Mouse (Mus musculus): ENCODE measurements around the gene Bub1. TPM values are rescaled to one million over a fixed set of nuclear protein-coding genes. Genes with fewer than 3 reads are reported as not detected.

Gene Bub1
- total and polyA plus RNA-seq, 2 experiments from 2014 or later: 3.7 to 5.2 TPM

DNA sequence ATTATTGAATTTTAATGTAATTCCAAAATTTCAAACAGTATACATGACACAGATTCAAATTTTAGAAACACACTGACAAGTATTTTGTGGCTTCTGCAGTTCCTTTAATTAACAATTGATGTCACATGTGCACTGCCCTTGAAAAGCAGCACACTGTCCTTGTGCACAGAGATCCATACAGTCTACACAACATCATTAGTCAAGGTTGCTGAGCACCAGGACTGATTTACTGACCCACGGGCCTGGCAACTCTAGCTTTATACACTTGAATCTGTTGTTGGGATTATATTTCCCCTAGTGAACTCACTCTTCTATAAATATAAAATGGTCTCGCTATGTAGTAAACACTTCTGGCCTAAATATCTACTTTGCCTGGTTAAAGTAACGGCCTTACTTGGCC lies 56.7 kb downstream of the Bub1 start:
- Histone ChIP-seq H3K9me3 (ENCODE audit: low read length) (no peaks in the 10 kb centered on the region), H3K4me2 (ENCODE audit: low read depth) (no peak overlapping the region), H3K27me3 (ENCODE audit: insufficient read depth, low read length) (no peaks in the 10 kb centered on the region), H3K4me3 (ENCODE audit: low read depth, low read length) (no peak overlapping the region), H3K27ac (ENCODE audit: low read depth, low read length) (no peak overlapping the region), H3K4me1 (ENCODE audit: insufficient read depth) (peaks cover 2% of the 10 kb centered on the region; the same call in 1 of the 2 replicates), H3K36me3 (ENCODE audit: insufficient read depth) (peaks cover 19% of the 10 kb centered on the region), H3K9ac (no peak overlapping the region)
- TF ChIP-seq CTCF (IDR thresholded peaks at IDR 0.05; ENCODE audit: low read depth): no peak
- WGBS: 61% methylated on average over 3 of the region's 3 CpGs
- ATAC-seq (no peak), DNase-seq (no peak)

DNA sequence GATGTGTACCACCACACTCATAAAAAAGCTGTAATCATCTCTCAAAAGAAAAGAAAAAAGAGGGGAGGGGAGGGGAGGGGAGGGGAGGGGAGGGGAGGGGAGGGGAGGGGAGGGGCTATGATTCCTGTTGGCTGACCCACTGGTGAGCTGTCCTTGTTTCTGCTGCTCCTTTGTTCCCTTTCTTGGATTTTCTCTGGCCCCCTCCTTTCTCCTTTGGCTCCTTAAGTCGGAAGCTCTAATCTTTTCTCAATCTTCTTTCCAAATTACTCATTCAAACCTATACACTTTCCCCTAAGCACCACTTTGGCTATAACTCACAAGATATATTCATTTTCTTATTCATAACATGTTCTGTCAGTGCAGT lies 57.1 kb downstream of the Bub1 start:
- ATAC-seq: peak; percentile 32; the same call in 1 of the 2 replicates
- Histone ChIP-seq H3K4me2 (ENCODE audit: low read depth) (no peak overlapping the region), H3K9ac (no peak overlapping the region), H3K4me1 (ENCODE audit: insufficient read depth) (peaks cover 2% of the 10 kb centered on the region; the same call in 1 of the 2 replicates), H3K27me3 (ENCODE audit: insufficient read depth, low read length) (no peaks in the 10 kb centered on the region), H3K36me3 (ENCODE audit: insufficient read depth) (peaks cover 19% of the 10 kb centered on the region), H3K9me3 (ENCODE audit: low read length) (no peaks in the 10 kb centered on the region), H3K27ac (ENCODE audit: low read depth, low read length) (no peak overlapping the region), H3K4me3 (ENCODE audit: low read depth, low read length) (no peak overlapping the region)
- no peak for TF ChIP-seq CTCF (IDR thresholded peaks at IDR 0.05; ENCODE audit: low read depth)
- WGBS: 21% methylated on average over 1 of the region's 1 CpGs
- no peak for DNase-seq

DNA sequence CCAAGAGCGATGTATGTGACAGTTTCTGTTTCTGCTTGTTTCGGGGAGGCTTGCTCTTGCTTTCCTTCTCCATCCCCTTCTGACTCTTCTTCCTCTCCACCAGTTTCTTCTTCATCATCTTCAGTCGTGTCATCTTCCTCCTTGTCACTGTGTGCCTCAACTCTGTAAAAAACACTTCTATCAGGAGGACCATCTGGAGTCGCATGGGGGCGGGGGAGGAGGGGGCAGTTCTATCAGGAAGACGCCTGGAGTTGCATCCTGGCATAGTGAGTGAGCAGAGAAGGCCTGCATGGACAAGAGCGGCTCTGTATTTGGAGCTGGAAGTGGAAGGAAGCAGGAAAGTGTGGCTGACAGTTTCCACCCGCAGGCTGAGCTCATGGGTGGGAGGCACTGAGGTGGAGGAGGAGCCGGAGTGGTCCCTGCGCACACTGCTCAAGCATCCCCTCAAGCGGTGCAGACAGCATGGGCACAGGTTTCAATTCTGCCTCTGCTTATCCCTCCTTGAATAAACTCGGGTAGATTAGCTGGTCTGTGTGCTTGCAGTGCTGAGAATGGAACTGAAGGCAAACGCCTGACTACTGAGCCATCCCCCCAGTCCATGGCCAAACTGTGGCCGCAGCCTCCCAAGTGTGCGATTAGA lies 57.6 kb downstream of the Bub1 start:
- WGBS: 26% methylated on average over 15 of the region's 15 CpGs
- H3K4me2 ChIP-seq (ENCODE audit: low read depth): peak overlapping the region; percentile 9; the same call in 1 of the 2 replicates
- no peak for DNase-seq

DNA sequence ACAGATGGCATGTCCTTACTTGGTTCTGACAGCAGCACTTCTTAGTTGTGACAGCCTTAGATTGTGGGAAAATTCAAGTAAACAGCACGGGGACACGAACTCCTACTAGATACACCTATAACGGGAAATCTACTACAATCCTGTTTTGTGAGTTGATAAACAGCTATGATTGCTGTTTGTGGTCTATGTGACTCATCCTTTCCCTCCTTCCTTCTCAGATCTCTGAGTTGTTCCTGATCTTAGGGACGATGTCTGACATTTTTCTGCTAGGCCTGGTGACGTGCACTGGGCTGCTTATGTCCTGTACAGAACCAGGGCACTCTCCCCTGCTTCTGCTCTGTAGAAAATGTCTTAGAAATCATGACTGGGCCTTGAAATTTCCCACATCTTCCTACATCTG lies 70.1 kb downstream of the Bub1 start:
- no peak for TF ChIP-seq CTCF (IDR thresholded peaks at IDR 0.05; ENCODE audit: low read depth)
- Histone ChIP-seq H3K4me1 (ENCODE audit: insufficient read depth) (0 out of 2 replicates have a peak, but pooled peaks cover 5% of the 10 kb centered on the region), H3K36me3 (ENCODE audit: insufficient read depth) (peaks cover 23% of the 10 kb centered on the region), H3K4me2 (ENCODE audit: low read depth) (no peak overlapping the region), H3K9me3 (ENCODE audit: low read length) (no peaks in the 10 kb centered on the region), H3K9ac (no peak overlapping the region), H3K27ac (ENCODE audit: low read depth, low read length) (no peak overlapping the region), H3K27me3 (ENCODE audit: insufficient read depth, low read length) (no peaks in the 10 kb centered on the region), H3K4me3 (ENCODE audit: low read depth, low read length) (no peak overlapping the region)
- ATAC-seq (no peak), DNase-seq (no peak)
- WGBS: 88% methylated on average over 5 of the region's 5 CpGs

More for the DNA sequence above, 57.6 kb downstream of the Bub1 start:
- Histone ChIP-seq H3K36me3 (ENCODE audit: insufficient read depth) (peaks cover 17% of the 10 kb centered on the region), H3K27ac (ENCODE audit: low read depth, low read length) (no peak overlapping the region), H3K27me3 (ENCODE audit: insufficient read depth, low read length) (no peaks in the 10 kb centered on the region), H3K9ac (no peak overlapping the region), H3K4me1 (ENCODE audit: insufficient read depth) (peaks cover 2% of the 10 kb centered on the region; the same call in 1 of the 2 replicates), H3K4me3 (ENCODE audit: low read depth, low read length) (no peak overlapping the region), H3K9me3 (ENCODE audit: low read length) (no peaks in the 10 kb centered on the region)
- ATAC-seq: peak; percentile 79
- no peak for TF ChIP-seq CTCF (IDR thresholded peaks at IDR 0.05; ENCODE audit: low read depth)

DNA sequence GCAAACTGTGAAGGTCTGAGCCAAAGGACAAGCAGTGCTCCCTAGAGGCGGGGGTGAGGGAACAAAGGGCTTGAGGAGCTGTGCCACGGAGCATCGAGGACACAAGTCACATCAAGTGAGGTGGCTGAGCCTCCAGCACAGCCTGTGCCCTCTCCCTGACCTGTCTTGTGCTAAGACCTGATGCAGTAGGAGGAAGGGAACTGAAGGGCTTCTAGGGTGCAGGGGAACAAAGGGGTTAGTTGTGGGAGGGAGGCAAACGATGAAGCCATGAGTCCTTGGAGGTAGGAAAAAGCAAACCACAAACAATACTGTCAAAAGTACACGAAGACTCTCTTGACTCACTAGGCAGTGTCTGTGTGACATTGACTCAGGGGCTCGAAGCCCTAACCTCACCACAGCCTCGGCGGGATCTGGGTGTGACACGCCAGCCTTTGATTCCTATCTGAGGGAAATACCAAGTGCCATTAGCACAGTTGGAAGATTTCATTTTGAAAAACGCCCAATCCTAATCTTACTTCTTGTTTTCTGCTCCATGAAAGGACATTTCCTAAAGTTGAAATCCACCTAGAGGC lies 71.2 kb downstream of the Bub1 start:
- Histone ChIP-seq H3K36me3 (ENCODE audit: insufficient read depth) (peaks cover 23% of the 10 kb centered on the region), H3K27ac (ENCODE audit: low read depth, low read length) (no peak overlapping the region), H3K4me3 (ENCODE audit: low read depth, low read length) (no peak overlapping the region), H3K9ac (no peak overlapping the region), H3K4me1 (ENCODE audit: insufficient read depth) (0 out of 2 replicates have a peak, but pooled peaks cover 5% of the 10 kb centered on the region), H3K4me2 (ENCODE audit: low read depth) (no peak overlapping the region), H3K27me3 (ENCODE audit: insufficient read depth, low read length) (no peaks in the 10 kb centered on the region), H3K9me3 (ENCODE audit: low read length) (no peaks in the 10 kb centered on the region)
- no peak for TF ChIP-seq CTCF (IDR thresholded peaks at IDR 0.05; ENCODE audit: low read depth)
- no peak for DNase-seq
- no peak for ATAC-seq
- 83% methylated on average over 10 of the region's 10 CpGs for WGBS

DNA sequence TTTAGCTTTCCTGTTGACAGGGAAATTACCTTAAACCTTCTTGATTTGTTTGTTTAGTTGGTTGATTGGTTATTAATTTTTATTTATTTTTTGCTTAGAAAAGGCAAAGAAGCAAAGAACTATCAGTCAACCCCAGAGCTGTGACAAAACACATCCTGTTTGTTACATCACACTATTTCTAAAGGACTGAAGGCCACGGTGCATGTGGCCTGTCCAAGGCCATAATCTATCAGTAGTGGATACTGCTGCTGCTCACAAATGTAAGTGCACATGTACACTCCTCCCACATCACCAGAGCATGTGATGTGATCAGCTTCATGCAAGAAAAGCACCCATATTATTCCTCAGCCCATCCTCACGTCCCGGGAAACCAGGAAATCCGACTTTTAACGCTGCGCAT lies 71.7 kb downstream of the Bub1 start:
- DNase-seq (no peak), ATAC-seq (no peak)
- WGBS: 92% methylated on average over 6 of the region's 6 CpGs
- H3K27me3 ChIP-seq (ENCODE audit: insufficient read depth, low read length): no peaks in the 10 kb centered on the region
- no peak overlapping the region for H3K4me2 ChIP-seq (ENCODE audit: low read depth)
- H3K9me3 ChIP-seq (ENCODE audit: low read length): no peaks in the 10 kb centered on the region
- H3K4me1 ChIP-seq (ENCODE audit: insufficient read depth): 0 out of 2 replicates have a peak, but pooled peaks cover 5% of the 10 kb centered on the region
- H3K4me3 ChIP-seq (ENCODE audit: low read depth, low read length): no peak overlapping the region
- peaks cover 23% of the 10 kb centered on the region for H3K36me3 ChIP-seq (ENCODE audit: insufficient read depth)
- H3K9ac ChIP-seq: no peak overlapping the region
- no peak overlapping the region for H3K27ac ChIP-seq (ENCODE audit: low read depth, low read length)
- no peak for TF ChIP-seq CTCF (IDR thresholded peaks at IDR 0.05; ENCODE audit: low read depth)

DNA sequence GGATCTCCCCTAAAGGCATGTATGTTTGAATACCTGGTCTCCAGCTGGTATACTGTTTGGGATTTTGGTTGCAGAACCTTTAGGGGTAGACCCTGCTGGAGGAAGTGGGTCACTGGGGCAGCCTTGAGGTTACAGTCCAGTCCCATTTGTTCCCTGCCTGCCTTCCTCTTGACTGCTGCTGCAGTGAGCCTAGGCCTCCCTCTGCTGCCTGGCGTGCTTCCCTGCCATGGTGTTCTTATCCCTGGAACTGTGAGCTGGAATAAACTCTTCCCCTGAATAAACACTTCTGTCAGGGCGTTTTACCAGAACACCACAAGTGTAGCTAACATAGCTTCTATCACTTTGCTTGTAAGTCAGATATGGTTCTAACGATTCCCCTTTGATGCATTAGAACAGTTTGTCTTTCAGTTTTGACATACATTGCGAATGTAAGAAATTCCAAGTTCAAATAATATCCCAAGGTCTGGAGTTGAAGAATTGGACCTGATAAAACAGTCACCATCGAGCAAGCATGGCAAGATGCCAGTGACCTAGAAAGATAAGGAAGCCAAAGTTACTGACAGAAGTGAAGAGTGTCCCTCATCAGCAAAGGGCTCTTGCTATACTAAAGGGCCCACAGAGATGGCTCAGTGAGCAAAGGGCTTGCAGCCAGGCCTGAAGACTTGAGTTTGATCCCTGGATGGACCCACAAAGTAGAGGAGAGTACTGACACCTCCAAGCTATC lies 72.3 kb downstream of the Bub1 start:
- Histone ChIP-seq H3K9ac (no peak overlapping the region), H3K4me2 (ENCODE audit: low read depth) (no peak overlapping the region), H3K27ac (ENCODE audit: low read depth, low read length) (no peak overlapping the region), H3K4me1 (ENCODE audit: insufficient read depth) (0 out of 2 replicates have a peak, but pooled peaks cover 5% of the 10 kb centered on the region), H3K9me3 (ENCODE audit: low read length) (no peaks in the 10 kb centered on the region), H3K27me3 (ENCODE audit: insufficient read depth, low read length) (no peaks in the 10 kb centered on the region), H3K36me3 (ENCODE audit: insufficient read depth) (peaks cover 23% of the 10 kb centered on the region), H3K4me3 (ENCODE audit: low read depth, low read length) (no peak overlapping the region)
- WGBS: 85% methylated on average over 5 of the region's 5 CpGs
- ATAC-seq (no peak), DNase-seq (no peak)
- no peak for TF ChIP-seq CTCF (IDR thresholded peaks at IDR 0.05; ENCODE audit: low read depth)
